Mouse (Mus musculus): Measurements from ENCODE around the gene Iqgap1. TPM values are rescaled to one million over a fixed set of nuclear protein-coding genes. Genes with fewer than 3 reads are reported as not detected.
A peak's percentile ranks its signal among the peaks of the same experiment; 100 is the strongest.

Iqgap1 gene
- polyA plus RNA-seq, 1 experiment = 222 TPM

DNA sequence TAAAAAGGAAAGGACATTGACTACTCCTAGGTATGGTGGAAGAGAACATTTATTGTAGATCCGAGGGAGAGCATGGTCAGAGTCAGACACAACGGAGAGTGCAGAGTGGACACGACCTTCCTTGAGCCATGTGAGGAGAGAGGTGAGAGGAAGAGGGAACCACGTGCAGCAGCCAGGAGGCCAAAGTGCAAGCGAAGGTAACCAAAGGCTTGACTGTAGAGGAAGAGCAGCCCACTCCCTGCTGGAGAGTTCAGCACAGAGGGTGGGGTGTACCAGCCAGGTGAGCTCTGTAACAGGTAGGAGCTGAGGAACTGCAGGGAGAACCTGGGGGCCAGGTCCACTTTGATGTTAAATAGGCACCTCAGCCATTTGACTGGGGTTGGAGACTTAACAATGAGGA lies 16.4 kb upstream of the Iqgap1 start:
- peak; percentile 25; the same call in 1 of the 2 replicates for TF ChIP-seq EP300 (IDR thresholded peaks at IDR 0.05; ENCODE audit: insufficient read depth, low read depth, low read length)
- no peak for TF ChIP-seq POLR2A (IDR thresholded peaks at IDR 0.05; ENCODE audit: insufficient read depth, low read length)
- no peak for TF ChIP-seq CTCF (IDR thresholded peaks at IDR 0.05; ENCODE audit: low read depth, low read length)

DNA sequence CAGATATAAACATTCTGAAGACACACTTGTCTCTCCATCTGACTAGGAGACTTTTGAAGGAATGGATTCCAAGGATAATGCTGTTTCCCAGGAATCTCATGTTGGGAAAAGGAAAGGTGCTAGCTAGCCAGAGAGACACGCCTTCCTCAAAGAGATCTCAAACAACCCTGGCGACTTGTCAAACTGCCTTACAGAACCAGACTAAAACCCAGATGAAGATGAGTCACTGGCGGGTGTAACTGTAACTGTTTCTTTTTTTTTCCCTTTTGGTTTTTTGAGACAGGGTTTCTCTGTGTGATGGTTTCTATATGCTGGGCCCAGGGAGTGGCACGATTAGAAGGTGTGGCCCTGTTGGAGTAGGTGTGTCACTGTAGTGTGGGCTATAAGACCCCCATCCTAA lies 15.2 kb upstream of the Iqgap1 start:
- Histone ChIP-seq H3K27ac (ENCODE audit: insufficient read depth, low read length) (no peak overlapping the region), H3K4me1 (ENCODE audit: control insufficient read depth, insufficient read depth, low read length) (peaks cover 6% of the 10 kb centered on the region), H3K36me3 (ENCODE audit: control insufficient read depth, insufficient read depth, low read length, poor library complexity, severe bottlenecking) (no peaks in the 10 kb centered on the region), H3K27me3 (ENCODE audit: control insufficient read depth, insufficient read depth, low read length, poor library complexity, severe bottlenecking) (no peaks in the 10 kb centered on the region), H3K9ac (ENCODE audit: low read depth, poor library complexity, severe bottlenecking) (no peak overlapping the region), H3K4me3 (ENCODE audit: low read depth, low read length) (no peak overlapping the region), H3K9me3 (replicated peaks; ENCODE audit: control insufficient read depth, insufficient read depth, low read length, poor library complexity, severe bottlenecking) (no peaks in the 10 kb centered on the region)
- TF ChIP-seq EP300 (IDR thresholded peaks at IDR 0.05; ENCODE audit: insufficient read depth, low read depth, low read length) = no peak

More for the DNA sequence above, 16.4 kb upstream of the Iqgap1 start:
- no peaks in the 10 kb centered on the region for H3K27me3 ChIP-seq (ENCODE audit: control insufficient read depth, insufficient read depth, low read length, poor library complexity, severe bottlenecking)
- no peak overlapping the region for H3K4me3 ChIP-seq (ENCODE audit: low read depth, low read length)
- H3K9me3 ChIP-seq (replicated peaks; ENCODE audit: control insufficient read depth, insufficient read depth, low read length, poor library complexity, severe bottlenecking) = no peaks in the 10 kb centered on the region
- H3K36me3 ChIP-seq (ENCODE audit: control insufficient read depth, insufficient read depth, low read length, poor library complexity, severe bottlenecking) = no peaks in the 10 kb centered on the region
- H3K4me1 ChIP-seq (ENCODE audit: control insufficient read depth, insufficient read depth, low read length) = peaks cover 6% of the 10 kb centered on the region
- H3K27ac ChIP-seq (ENCODE audit: insufficient read depth, low read length) = no peak overlapping the region
- H3K9ac ChIP-seq (ENCODE audit: low read depth, poor library complexity, severe bottlenecking) = no peak overlapping the region

DNA sequence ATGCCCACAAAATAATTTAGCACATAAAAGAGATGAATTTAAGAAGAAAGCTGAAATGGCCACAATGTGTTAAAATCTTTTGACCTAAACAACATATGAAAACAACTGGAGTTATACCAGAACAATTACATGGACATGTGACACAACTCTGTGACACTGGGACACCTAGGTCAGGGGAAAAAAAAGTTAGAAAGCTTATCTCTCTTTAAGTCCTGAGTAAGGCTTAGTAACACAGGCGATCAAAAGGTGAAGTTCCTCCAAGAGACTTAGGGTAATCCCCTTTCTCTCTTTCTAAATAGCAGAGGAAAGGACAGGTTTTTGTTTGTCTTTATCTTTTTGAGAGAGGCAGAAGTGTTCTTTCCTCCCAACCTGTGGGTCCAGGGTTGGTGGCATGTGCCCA lies 14.5 kb upstream of the Iqgap1 start:
- Histone ChIP-seq H3K4me1 (ENCODE audit: control insufficient read depth, insufficient read depth, low read length) (peaks cover 7% of the 10 kb centered on the region), H3K27ac (ENCODE audit: insufficient read depth, low read length) (no peak overlapping the region), H3K27me3 (ENCODE audit: control insufficient read depth, insufficient read depth, low read length, poor library complexity, severe bottlenecking) (no peaks in the 10 kb centered on the region), H3K36me3 (ENCODE audit: control insufficient read depth, insufficient read depth, low read length, poor library complexity, severe bottlenecking) (no peaks in the 10 kb centered on the region), H3K4me3 (ENCODE audit: low read depth, low read length) (no peak overlapping the region), H3K9me3 (replicated peaks; ENCODE audit: control insufficient read depth, insufficient read depth, low read length, poor library complexity, severe bottlenecking) (no peaks in the 10 kb centered on the region), H3K9ac (ENCODE audit: low read depth, poor library complexity, severe bottlenecking) (no peak overlapping the region)
- TF ChIP-seq CTCF (IDR thresholded peaks at IDR 0.05; ENCODE audit: low read depth, low read length) = no peak
- TF ChIP-seq EP300 (IDR thresholded peaks at IDR 0.05; ENCODE audit: insufficient read depth, low read depth, low read length) = no peak
- TF ChIP-seq POLR2A (IDR thresholded peaks at IDR 0.05; ENCODE audit: insufficient read depth, low read length) = no peak

DNA sequence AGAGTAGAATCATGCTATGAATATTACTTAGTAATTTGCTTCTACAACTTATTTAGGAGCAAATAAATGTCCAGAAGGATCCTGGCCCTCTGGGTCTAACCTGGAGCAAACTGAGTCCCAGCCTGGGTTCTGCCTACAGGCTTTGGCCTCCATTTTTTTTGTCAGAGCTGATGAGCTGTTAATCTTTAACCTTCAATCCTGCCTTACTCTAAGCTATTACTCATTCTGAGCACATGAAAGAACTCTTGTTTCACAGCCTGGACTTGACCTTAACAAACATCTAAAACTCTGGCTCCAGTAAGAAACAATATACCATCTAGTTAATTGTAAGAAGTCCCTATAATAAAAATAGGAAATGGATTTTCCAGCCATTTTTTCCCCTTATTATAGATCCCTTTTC lies 14.0 kb upstream of the Iqgap1 start:
- Histone ChIP-seq H3K4me1 (ENCODE audit: control insufficient read depth, insufficient read depth, low read length) (peaks cover 7% of the 10 kb centered on the region), H3K36me3 (ENCODE audit: control insufficient read depth, insufficient read depth, low read length, poor library complexity, severe bottlenecking) (no peaks in the 10 kb centered on the region), H3K27ac (ENCODE audit: insufficient read depth, low read length) (no peak overlapping the region), H3K9me3 (replicated peaks; ENCODE audit: control insufficient read depth, insufficient read depth, low read length, poor library complexity, severe bottlenecking) (no peaks in the 10 kb centered on the region), H3K4me3 (ENCODE audit: low read depth, low read length) (no peak overlapping the region), H3K9ac (ENCODE audit: low read depth, poor library complexity, severe bottlenecking) (no peak overlapping the region), H3K27me3 (ENCODE audit: control insufficient read depth, insufficient read depth, low read length, poor library complexity, severe bottlenecking) (no peaks in the 10 kb centered on the region)
- TF ChIP-seq CTCF (IDR thresholded peaks at IDR 0.05; ENCODE audit: low read depth, low read length) (no peak), POLR2A (IDR thresholded peaks at IDR 0.05; ENCODE audit: insufficient read depth, low read length) (no peak), EP300 (IDR thresholded peaks at IDR 0.05; ENCODE audit: insufficient read depth, low read depth, low read length) (no peak)

DNA sequence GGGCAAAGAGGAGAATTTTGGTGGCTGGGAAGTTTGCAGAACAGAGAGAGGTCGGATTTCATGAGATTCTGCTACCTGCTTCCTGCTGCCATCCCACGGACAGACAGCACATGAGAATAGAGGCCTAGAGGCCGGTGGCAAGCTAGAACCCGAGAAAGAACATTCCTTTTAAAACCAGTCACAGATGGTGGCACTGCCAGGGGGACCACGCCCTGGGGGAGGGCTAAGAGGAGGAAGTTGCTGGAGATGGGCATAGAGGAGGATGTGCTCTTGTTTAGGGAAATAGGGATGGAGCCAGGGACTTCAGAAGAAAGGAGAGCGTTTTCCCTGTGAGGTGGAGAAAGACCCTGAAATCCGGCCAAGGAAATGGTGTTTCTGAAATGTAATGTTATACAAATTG lies 12.5 kb upstream of the Iqgap1 start:
- H3K4me3 ChIP-seq (ENCODE audit: low read depth, low read length) = peak overlapping the region; percentile 15
- TF ChIP-seq EP300 (IDR thresholded peaks at IDR 0.05; ENCODE audit: insufficient read depth, low read depth, low read length) = no peak
- no peak for TF ChIP-seq POLR2A (IDR thresholded peaks at IDR 0.05; ENCODE audit: insufficient read depth, low read length)
- H3K9ac ChIP-seq (ENCODE audit: low read depth, poor library complexity, severe bottlenecking) = no peak overlapping the region
- H3K4me1 ChIP-seq (ENCODE audit: control insufficient read depth, insufficient read depth, low read length) = peaks cover 6% of the 10 kb centered on the region
- H3K36me3 ChIP-seq (ENCODE audit: control insufficient read depth, insufficient read depth, low read length, poor library complexity, severe bottlenecking) = no peaks in the 10 kb centered on the region
- no peaks in the 10 kb centered on the region for H3K9me3 ChIP-seq (replicated peaks; ENCODE audit: control insufficient read depth, insufficient read depth, low read length, poor library complexity, severe bottlenecking)
- no peak overlapping the region for H3K27ac ChIP-seq (ENCODE audit: insufficient read depth, low read length)
- no peaks in the 10 kb centered on the region for H3K27me3 ChIP-seq (ENCODE audit: control insufficient read depth, insufficient read depth, low read length, poor library complexity, severe bottlenecking)

DNA sequence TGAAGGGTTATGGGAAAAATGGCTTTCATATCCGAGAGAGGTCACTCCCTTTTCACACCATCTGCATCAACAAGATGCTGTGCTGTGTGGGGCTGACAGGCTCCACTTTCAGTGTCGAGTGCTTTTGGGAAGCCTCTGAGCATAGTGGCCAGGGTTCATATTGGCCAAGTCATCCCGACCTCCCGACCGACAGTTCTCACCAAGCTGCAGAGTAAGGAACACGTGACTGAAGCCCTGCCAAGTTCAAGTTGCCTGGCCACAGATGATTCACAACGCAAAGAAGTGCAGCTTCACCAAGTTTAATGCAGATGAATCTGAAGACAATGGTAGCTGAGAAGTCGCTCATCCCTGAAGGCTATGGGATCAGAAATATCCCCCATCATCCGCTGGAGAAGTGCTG lies 12.0 kb upstream of the Iqgap1 start:
- no peak overlapping the region for H3K4me3 ChIP-seq (ENCODE audit: low read depth, low read length)

More for the DNA sequence above, 12.0 kb upstream of the Iqgap1 start:
- peaks cover 6% of the 10 kb centered on the region for H3K4me1 ChIP-seq (ENCODE audit: control insufficient read depth, insufficient read depth, low read length)
- no peak overlapping the region for H3K9ac ChIP-seq (ENCODE audit: low read depth, poor library complexity, severe bottlenecking)
- no peaks in the 10 kb centered on the region for H3K27me3 ChIP-seq (ENCODE audit: control insufficient read depth, insufficient read depth, low read length, poor library complexity, severe bottlenecking)
- H3K36me3 ChIP-seq (ENCODE audit: control insufficient read depth, insufficient read depth, low read length, poor library complexity, severe bottlenecking) = no peaks in the 10 kb centered on the region
- H3K9me3 ChIP-seq (replicated peaks; ENCODE audit: control insufficient read depth, insufficient read depth, low read length, poor library complexity, severe bottlenecking) = no peaks in the 10 kb centered on the region
- no peak overlapping the region for H3K27ac ChIP-seq (ENCODE audit: insufficient read depth, low read length)
- TF ChIP-seq CTCF (IDR thresholded peaks at IDR 0.05; ENCODE audit: low read depth, low read length) = no peak
- no peak for TF ChIP-seq EP300 (IDR thresholded peaks at IDR 0.05; ENCODE audit: insufficient read depth, low read depth, low read length)
- no peak for TF ChIP-seq POLR2A (IDR thresholded peaks at IDR 0.05; ENCODE audit: insufficient read depth, low read length)
